ENCODE assay signal across 25 mouse cellular contexts in genomic region chr17:85484015-85484414, GRCm38 (mm10).
DNase-seq lines count a peak whose midpoint lies in the region; ATAC-seq and TF ChIP-seq lines count a peak whose summit lies in the region.
"Had no signal": no experiment of that assay in that cellular context is flagged by ENCODE, and none has a peak within 500 bp of the region (broad histone marks: within the 10 kb centered on the region; RNA-seq: fewer than 3 reads in every experiment).

No protein-coding gene starts in this region.

- H3K27ac ChIP-seq in midbrain, embryonic 11.5 days (ENCODE audit: low read depth, low read length): no peak overlapping the region
- no peak overlapping the region for H3K27ac ChIP-seq in midbrain, embryonic 16.5 days (ENCODE audit: low read length)
- no peak overlapping the region for H3K27ac ChIP-seq in intestine, embryonic 14.5 days (ENCODE audit: low read depth)
- no peak overlapping the region for H3K27ac ChIP-seq in intestine, postnatal 0 days (ENCODE audit: low read depth, low read length)
- H3K27ac ChIP-seq: embryonic facial prominence, embryonic 12.5 days; embryonic facial prominence, embryonic 15.5 days; forebrain, embryonic 12.5 days; heart, adult 2 months; hindbrain, embryonic 12.5 days; hindbrain, embryonic 15.5 days had no signal

- H3K4me3 ChIP-seq in midbrain, embryonic 11.5 days (ENCODE audit: low read depth, low read length): no peak overlapping the region
- no peak overlapping the region for H3K4me3 ChIP-seq in midbrain, embryonic 16.5 days (ENCODE audit: low read depth, low read length)
- H3K4me3 ChIP-seq in intestine, embryonic 14.5 days (ENCODE audit: low read depth, low read length): no peak overlapping the region
- no peak overlapping the region for H3K4me3 ChIP-seq in intestine, postnatal 0 days (ENCODE audit: low read depth, low read length)
- H3K4me3 ChIP-seq: embryonic facial prominence, embryonic 12.5 days; embryonic facial prominence, embryonic 15.5 days; forebrain, embryonic 12.5 days; heart, adult 2 months; hindbrain, embryonic 12.5 days; hindbrain, embryonic 15.5 days had no signal

- peaks cover 80% of the 10 kb centered on the region for H3K27me3 ChIP-seq in midbrain, embryonic 11.5 days (ENCODE audit: control insufficient read depth, insufficient read depth, low read length)
- H3K27me3 ChIP-seq in midbrain, embryonic 16.5 days (ENCODE audit: control insufficient read depth, insufficient read depth, low read depth, low read length): peaks cover 55% of the 10 kb centered on the region
- H3K27me3 ChIP-seq in intestine, embryonic 14.5 days (replicated peaks; ENCODE audit: control insufficient read depth, insufficient read depth, low read length): peaks cover 95% of the 10 kb centered on the region
- H3K27me3 ChIP-seq in intestine, postnatal 0 days (replicated peaks; ENCODE audit: control insufficient read depth, insufficient read depth, low read length): peaks cover 70% of the 10 kb centered on the region
- H3K27me3 ChIP-seq: CH12.LX had no signal

- H3K9ac ChIP-seq in midbrain, embryonic 11.5 days (ENCODE audit: low read length): no peak overlapping the region
- H3K9ac ChIP-seq in midbrain, embryonic 16.5 days (ENCODE audit: low read depth, low read length): no peak overlapping the region
- no peak overlapping the region for H3K9ac ChIP-seq in intestine, embryonic 14.5 days (ENCODE audit: low read length)
- H3K9ac ChIP-seq in intestine, postnatal 0 days (ENCODE audit: low read depth, low read length): no peak overlapping the region
- H3K9ac ChIP-seq: embryonic facial prominence, embryonic 12.5 days; embryonic facial prominence, embryonic 15.5 days; hindbrain, embryonic 12.5 days; hindbrain, embryonic 15.5 days had no signal

- no peak overlapping the region for H3K4me2 ChIP-seq in midbrain, embryonic 11.5 days
- H3K4me2 ChIP-seq in midbrain, embryonic 16.5 days (ENCODE audit: low read length): no peak overlapping the region
- no peak overlapping the region for H3K4me2 ChIP-seq in intestine, embryonic 14.5 days (ENCODE audit: low read length)
- no peak overlapping the region for H3K4me2 ChIP-seq in intestine, postnatal 0 days (replicated peaks; ENCODE audit: low read depth)
- H3K4me2 ChIP-seq: embryonic facial prominence, embryonic 12.5 days; embryonic facial prominence, embryonic 15.5 days; hindbrain, embryonic 12.5 days; hindbrain, embryonic 15.5 days had no signal

- peaks cover 20% of the 10 kb centered on the region for H3K4me1 ChIP-seq in midbrain, embryonic 11.5 days (ENCODE audit: control insufficient read depth, insufficient read depth, low read length)
- H3K4me1 ChIP-seq in midbrain, embryonic 16.5 days (ENCODE audit: control insufficient read depth, insufficient read depth, low read length): peaks cover 8% of the 10 kb centered on the region; the same call in 1 of the 2 replicates
- no peaks in the 10 kb centered on the region for H3K4me1 ChIP-seq in intestine, embryonic 14.5 days (replicated peaks; ENCODE audit: control insufficient read depth, insufficient read depth, low read length)
- no peaks in the 10 kb centered on the region; the same call in 1 of the 2 replicates for H3K4me1 ChIP-seq in intestine, postnatal 0 days (replicated peaks; ENCODE audit: control insufficient read depth, insufficient read depth, low read length)
- H3K4me1 ChIP-seq: hindbrain, embryonic 15.5 days had no signal

- no peaks in the 10 kb centered on the region for H3K36me3 ChIP-seq in midbrain, embryonic 11.5 days (ENCODE audit: control insufficient read depth, insufficient read depth, low read length)
- H3K36me3 ChIP-seq in midbrain, embryonic 16.5 days (ENCODE audit: control insufficient read depth, insufficient read depth, low read length): no peaks in the 10 kb centered on the region
- no peaks in the 10 kb centered on the region for H3K36me3 ChIP-seq in intestine, embryonic 14.5 days (ENCODE audit: control insufficient read depth, insufficient read depth, low read length)
- H3K36me3 ChIP-seq in intestine, postnatal 0 days (ENCODE audit: control insufficient read depth, insufficient read depth): no peaks in the 10 kb centered on the region
- H3K36me3 ChIP-seq: embryonic facial prominence, embryonic 12.5 days; embryonic facial prominence, embryonic 15.5 days; forebrain, embryonic 12.5 days; G1E; hindbrain, embryonic 12.5 days; hindbrain, embryonic 15.5 days had no signal

- peak; percentile 85 for DNase-seq in midbrain, embryonic 11.5 days (ENCODE audit: low spot score, missing footprints)
- DNase-seq in intestine, embryonic 14.5 days (ENCODE audit: low spot score): peak; percentile 52
- peak; percentile 31 for DNase-seq in yolk sac, embryonic 10.5 days (ENCODE audit: low spot score)
- no peak for DNase-seq in retina, embryonic 14.5 days (ENCODE audit: low spot score)
- no peak for DNase-seq in spleen, postnatal 4 days (ENCODE audit: low spot score in 2 of 2)
- DNase-seq: adrenal gland, adult 2 months; adrenal gland, postnatal 14 days; B cell, adult 2 months; cerebellum, adult 11 months; cerebellum, adult 2 months; cerebellum, adult 9-11 months; cerebellum, postnatal 25 days; gastrocnemius, postnatal 14 days; heart, adult 2 months had no signal

- no peak for ATAC-seq in midbrain, embryonic 11.5 days (ENCODE audit: low FRiP score)
- no peak for ATAC-seq in midbrain, embryonic 16.5 days
- no peak for ATAC-seq in intestine, embryonic 14.5 days (replicated peaks; ENCODE audit: low FRiP score, low TSS enrichment, low read depth)
- peak; percentile 59; the same call in 1 of the 2 replicates for ATAC-seq in intestine, postnatal 0 days
- ATAC-seq: forebrain, embryonic 16.5 days; Patski had no signal

- WGBS in midbrain, embryonic 11.5 days: 66% methylated on average over 8 of the region's 8 CpGs
- 69% methylated on average over 8 of the region's 8 CpGs for WGBS in midbrain, embryonic 16.5 days
- WGBS in intestine, embryonic 14.5 days: 46% methylated on average over 8 of the region's 8 CpGs
- 36% methylated on average over 8 of the region's 8 CpGs for WGBS in intestine, postnatal 0 days

- no peak for TF ChIP-seq CTCF in intestine, postnatal 0 days (IDR thresholded peaks at IDR 0.05; ENCODE audit: low read depth)

- H3K9me3 ChIP-seq in midbrain, embryonic 11.5 days (ENCODE audit: control insufficient read depth, low read length): no peaks in the 10 kb centered on the region
- no peaks in the 10 kb centered on the region for H3K9me3 ChIP-seq in midbrain, embryonic 16.5 days (replicated peaks; ENCODE audit: control insufficient read depth, low read length, poor library complexity, severe bottlenecking)
- no peaks in the 10 kb centered on the region for H3K9me3 ChIP-seq in intestine, embryonic 14.5 days (ENCODE audit: control insufficient read depth, low read length)
- no peaks in the 10 kb centered on the region for H3K9me3 ChIP-seq in intestine, postnatal 0 days (ENCODE audit: control insufficient read depth)
- H3K9me3 ChIP-seq: embryonic facial prominence, embryonic 12.5 days; embryonic facial prominence, embryonic 15.5 days; forebrain, embryonic 12.5 days; G1E; hindbrain, embryonic 12.5 days; hindbrain, embryonic 15.5 days had no signal

Comparison
In these comparisons a context has a peak if more than half of its experiments do, and no peak if none do; other contexts are left out.
1. DNase-seq: peak in midbrain, embryonic 11.5 days (single experiment), intestine, embryonic 14.5 days (single experiment) and yolk sac, embryonic 10.5 days (single experiment); none in retina, embryonic 14.5 days (single experiment) and spleen, postnatal 4 days (0 of 2).